Mouse (Mus musculus): ENCODE data around the gene Cbx4. TPM values are rescaled to one million over a fixed set of nuclear protein-coding genes. Genes with fewer than 3 reads are reported as not detected.
A peak's percentile ranks its signal among the peaks of the same experiment; 100 is the strongest.

Gene Cbx4
- polyA plus RNA-seq, 1 experiment from 2014 or later: 20.2 TPM

GRCm38 (mm10) chr11:119035094-119035685, 50.8 kb downstream of the Cbx4 start:
- H3K4me2 ChIP-seq: peak overlapping the region; percentile 25
- ATAC-seq (ENCODE audit: low FRiP score): no peak
- H3K9me3 ChIP-seq (replicated peaks): no peaks in the 10 kb centered on the region
- WGBS: 3% methylated on average over 21 of the region's 21 CpGs
- peaks cover 13% of the 10 kb centered on the region for H3K36me3 ChIP-seq
- no peak overlapping the region for H3K9ac ChIP-seq (replicated peaks)
- H3K4me3 ChIP-seq (replicated peaks): no peak overlapping the region
- H3K27me3 ChIP-seq (replicated peaks): peaks cover 62% of the 10 kb centered on the region
- H3K4me1 ChIP-seq: peaks cover 61% of the 10 kb centered on the region
- no peak overlapping the region for H3K27ac ChIP-seq (replicated peaks)

DNA sequence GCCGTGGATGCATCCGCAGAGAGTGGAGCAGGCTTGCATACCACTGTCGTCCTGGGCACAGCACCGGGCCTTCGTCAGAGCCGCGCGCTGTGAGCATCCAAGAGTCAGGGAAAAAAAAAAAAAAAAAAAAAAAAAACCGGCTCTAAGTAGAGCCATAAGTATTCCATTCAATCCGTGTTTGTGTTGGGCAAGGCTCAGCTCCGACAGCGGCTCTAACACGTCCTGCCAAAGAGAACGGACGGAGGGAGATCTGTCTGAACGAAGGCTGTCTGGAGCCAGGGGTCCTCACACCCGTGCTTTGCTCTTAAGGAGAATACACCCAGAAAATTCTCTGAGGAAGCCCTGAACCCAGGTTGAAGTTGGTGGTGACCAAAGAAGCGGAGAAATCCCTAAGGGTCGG, 51.4 kb downstream of the Cbx4 start:
- peak overlapping the region; percentile 18; the same call in 1 of the 2 replicates for H3K4me3 ChIP-seq (replicated peaks)
- peaks cover 61% of the 10 kb centered on the region for H3K27me3 ChIP-seq (replicated peaks)

GRCm38 (mm10) chr11:119033874-119034558, 52.0 kb downstream of the Cbx4 start:
- Histone ChIP-seq H3K9me3 (replicated peaks) (no peaks in the 10 kb centered on the region), H3K27ac (replicated peaks) (no peak overlapping the region), H3K4me1 (peaks cover 49% of the 10 kb centered on the region), H3K4me3 (replicated peaks) (peak overlapping the region; percentile 18; the same call in 1 of the 2 replicates), H3K36me3 (peaks cover 22% of the 10 kb centered on the region), H3K9ac (replicated peaks) (no peak overlapping the region), H3K4me2 (peak overlapping the region; percentile 51), H3K27me3 (replicated peaks) (peaks cover 55% of the 10 kb centered on the region)
- under 1% methylated on average over 26 of the region's 26 CpGs for WGBS
- 0 out of 2 replicates have a peak, but pooled peaks have one; percentile 39 for ATAC-seq (ENCODE audit: low FRiP score)

More for the DNA sequence above, 51.4 kb downstream of the Cbx4 start:
- Histone ChIP-seq H3K27ac (replicated peaks) (no peak overlapping the region), H3K36me3 (peaks cover 17% of the 10 kb centered on the region), H3K9ac (replicated peaks) (no peak overlapping the region), H3K4me2 (peak overlapping the region; percentile 51), H3K9me3 (replicated peaks) (no peaks in the 10 kb centered on the region), H3K4me1 (peaks cover 55% of the 10 kb centered on the region)
- ATAC-seq (ENCODE audit: low FRiP score): no peak
- WGBS: 4% methylated on average over 18 of the region's 19 CpGs

Other genes starting within 250 kb of the Cbx4 start
- 80.9 and 99.8 TPM in 2 replicates for gene Rbfox3, start 174.6 kb downstream of the Cbx4 start, polyA plus RNA-seq (2015; fragmentation: Nextera tagmentation; extraction: Ambion mirVana)
- gene Enpp7, start 98.0 kb downstream of the Cbx4 start, polyA plus RNA-seq (2015; fragmentation: Nextera tagmentation; extraction: Ambion mirVana): not detected in 2 replicates
- gene Cbx2, start 63.3 kb downstream of the Cbx4 start, polyA plus RNA-seq (2015; fragmentation: Nextera tagmentation; extraction: Ambion mirVana): 8.3 and 13.3 TPM in 2 replicates
- gene Cbx8, start 45.3 kb downstream of the Cbx4 start, polyA plus RNA-seq (2015; fragmentation: Nextera tagmentation; extraction: Ambion mirVana): 7.2 and 7.3 TPM in 2 replicates
- gene Tbc1d16, start 142.3 kb upstream of the Cbx4 start, polyA plus RNA-seq (2015; fragmentation: Nextera tagmentation; extraction: Ambion mirVana): 43.9 and 47.4 TPM in 2 replicates
- 12.6 and 13.2 TPM in 2 replicates for gene Ccdc40, start 142.4 kb upstream of the Cbx4 start, polyA plus RNA-seq (2015; fragmentation: Nextera tagmentation; extraction: Ambion mirVana)
- 102 and 105 TPM in 2 replicates for gene Gaa, start 181.7 kb upstream of the Cbx4 start, polyA plus RNA-seq (2015; fragmentation: Nextera tagmentation; extraction: Ambion mirVana)
- 241 and 279 TPM in 2 replicates for gene Eif4a3, start 213.9 kb upstream of the Cbx4 start, polyA plus RNA-seq (2015; fragmentation: Nextera tagmentation; extraction: Ambion mirVana)
- 0.33 and 0.69 TPM in 2 replicates for gene Card14, start 221.5 kb upstream of the Cbx4 start, polyA plus RNA-seq (2015; fragmentation: Nextera tagmentation; extraction: Ambion mirVana)

Measured in neural tube, embryonic 15.5 days (tissue).